Mouse (Mus musculus) hindbrain, embryonic 13.5 days (tissue): ENCODE measurements around the gene Zfp941. TPM values are rescaled to one million over a fixed set of nuclear protein-coding genes. Genes with fewer than 3 reads are reported as not detected.

Experiments
- ATAC-seq: fragments of 200-750 bp; cut with Nextera tagmentation; 2 replicates; pipeline ENCODE4 v1.8.0; 2017; ENCODE audit warnings: moderate TSS enrichment; ENCODE audit not compliant: low FRiP score
- H3K27ac ChIP-seq: fragments of 300-500 bp; sonication (generic); 2 replicates; pipeline ENCODE4 v1.5.1; 2015; ENCODE audit warnings: inconsistent platforms, mild to moderate bottlenecking, moderate library complexity
- H3K27me3 ChIP-seq: fragments of 300-500 bp; sonication (generic); 2 replicates; pipeline ENCODE4 v1.6.1; 2015; ENCODE audit warnings: mild to moderate bottlenecking, inconsistent platforms
- H3K36me3 ChIP-seq: fragments of 300-500 bp; sonication (generic); 2 replicates; pipeline ENCODE4 v1.6.1; 2015; ENCODE audit warnings: mild to moderate bottlenecking, inconsistent platforms
- H3K4me1 ChIP-seq: fragments of 300-500 bp; sonication (generic); replicated peaks from 2 replicates; pipeline ENCODE4 v1.6.1; 2015; ENCODE audit warnings: inconsistent platforms
- H3K4me2 ChIP-seq: fragments of 300-500 bp; sonication (generic); 2 replicates; pipeline ENCODE4 v1.6.1; 2015; ENCODE audit warnings: inconsistent platforms, mild to moderate bottlenecking, moderate library complexity
- H3K4me3 ChIP-seq: fragments of 300-500 bp; sonication (generic); 2 replicates; pipeline ENCODE4 v1.5.1; 2015; ENCODE audit warnings: mild to moderate bottlenecking, inconsistent platforms
- H3K9ac ChIP-seq: fragments of 300-500 bp; sonication (generic); 2 replicates; pipeline ENCODE4 v1.6.1; 2015; ENCODE audit warnings: mild to moderate bottlenecking, inconsistent platforms
- H3K9me3 ChIP-seq: fragments of 300-500 bp; sonication (generic); 2 replicates; pipeline ENCODE4 v1.6.1; 2016; ENCODE audit warnings: inconsistent platforms
- WGBS: fragments of 180-500 bp; shearing (Covaris S2); methylation state at CpG from one replicate; pipeline ENCODE4 v1.1.7; 2015; 5-methylcytosine and 5-hydroxymethylcytosine counted together
- polyA plus RNA-seq: library from polyadenylated mRNA; unstranded; fragments of >200 nt; fragmentation: Nextera tagmentation; extraction: Ambion mirVana; gene quantifications from 2 replicates; pipeline ENCODE4 v1.2.1, GENCODE M21; 2015

Zfp941 gene
- polyA plus RNA-seq, 1 experiment from 2014 or later: 24.1 TPM

DNA sequence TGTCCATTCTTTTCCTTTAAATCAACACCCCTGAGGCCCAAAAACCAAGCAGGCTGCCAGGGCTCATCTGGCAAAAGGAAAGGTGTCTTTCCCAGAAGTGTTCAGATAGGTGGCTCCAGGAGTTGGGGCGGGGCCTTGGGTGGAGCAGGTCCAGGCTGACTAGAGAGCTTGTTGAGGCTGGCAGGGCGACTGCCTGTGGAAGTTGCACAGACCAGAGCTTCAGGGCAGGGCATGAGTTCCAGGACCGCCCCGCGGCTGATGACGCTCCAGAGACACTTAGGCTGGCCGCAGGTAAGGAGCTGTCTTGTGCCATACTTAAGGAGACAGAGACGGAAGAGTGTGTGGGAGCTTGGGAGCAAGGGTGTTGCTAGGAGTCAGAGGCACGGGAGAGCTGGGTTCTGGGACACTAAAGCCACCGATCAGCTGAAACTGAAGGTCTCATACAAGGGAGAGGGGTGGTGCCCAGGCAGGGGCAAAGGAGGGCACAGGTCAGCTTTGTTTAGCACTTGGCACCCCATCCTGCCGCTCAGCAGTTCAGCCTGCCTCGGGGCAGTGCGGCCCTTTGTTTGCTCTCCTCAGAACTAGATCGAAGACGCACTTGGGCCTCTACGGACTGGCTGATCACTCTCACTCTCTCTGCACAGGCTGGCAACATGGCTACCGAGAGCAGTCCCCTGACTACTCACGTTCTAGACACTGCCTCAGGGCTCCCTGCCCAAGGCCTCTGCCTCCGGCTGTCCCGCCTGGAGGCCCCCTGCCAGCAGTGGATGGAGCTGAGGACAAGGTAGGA is 13.2 kb upstream of the Zfp941 start, which contains the start of gene Urah:
TSS of gene Urah (plus strand) at position 51 of the 790 bp plus-strand sequence.
- H3K36me3 ChIP-seq: no peaks in the 10 kb centered on the region
- H3K4me3 ChIP-seq: no peak within 1 kb of the TSS
- H3K9me3 ChIP-seq: no peaks in the 10 kb centered on the region
- no peak within 1 kb of the TSS for H3K4me2 ChIP-seq
- no peak within 1 kb of the TSS for H3K27ac ChIP-seq
- WGBS: 55% methylated on average over 20 of the region's 20 CpGs
- H3K4me1 ChIP-seq: no peaks in the 10 kb centered on the region
- ATAC-seq: no peak
- H3K9ac ChIP-seq: no peak within 1 kb of the TSS
- H3K27me3 ChIP-seq: peaks cover 12% of the 10 kb centered on the region

DNA sequence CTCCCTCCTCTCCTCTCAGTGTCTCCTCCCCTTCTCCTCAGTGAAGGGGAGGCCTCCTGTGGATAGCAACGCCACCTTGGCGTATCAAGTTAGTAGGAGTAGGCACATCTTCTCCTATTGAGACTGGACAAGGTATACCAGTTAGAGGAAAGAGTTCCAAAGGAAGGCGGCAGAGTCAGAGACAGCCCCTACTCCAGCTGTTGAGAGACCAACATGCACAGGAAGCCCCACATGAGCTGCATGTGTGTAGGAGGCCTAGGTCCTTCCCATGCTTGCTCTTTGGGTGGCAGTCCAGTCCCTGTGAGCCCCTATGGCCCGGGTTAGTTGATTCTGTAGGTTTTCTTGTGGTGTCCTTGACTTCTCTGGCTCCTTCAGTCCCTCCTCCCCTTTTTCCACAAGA is 11.4 kb upstream of the Zfp941 start:
- Histone ChIP-seq H3K27me3 (peaks cover 5% of the 10 kb centered on the region; the same call in 1 of the 2 replicates), H3K27ac (no peak overlapping the region), H3K36me3 (no peaks in the 10 kb centered on the region), H3K4me3 (no peak overlapping the region), H3K9me3 (no peaks in the 10 kb centered on the region), H3K4me1 (no peaks in the 10 kb centered on the region), H3K9ac (no peak overlapping the region), H3K4me2 (no peak overlapping the region)
- no peak for ATAC-seq
- WGBS: 84% methylated on average over 4 of the region's 4 CpGs

DNA sequence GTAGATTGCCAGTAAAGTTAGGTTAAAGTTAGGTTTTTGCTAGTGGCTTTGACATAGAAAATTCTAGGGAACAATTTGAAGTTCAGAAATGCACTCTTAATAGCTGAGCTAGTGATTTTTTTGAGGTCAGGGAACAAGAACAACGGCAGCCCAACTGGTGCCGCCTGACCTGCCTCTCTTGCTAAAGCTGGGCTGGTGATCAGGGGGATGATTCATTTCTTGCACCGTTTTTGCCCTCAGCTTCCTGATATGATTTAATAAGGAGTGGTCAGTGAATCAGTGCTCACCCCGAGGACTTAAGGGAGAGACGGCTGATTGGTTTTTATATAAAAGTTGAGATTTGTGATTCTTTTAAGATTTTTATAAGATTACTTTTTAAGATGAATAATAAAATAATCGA is 9.5 kb upstream of the Zfp941 start:
- WGBS: 65% methylated on average over 6 of the region's 6 CpGs
- ATAC-seq: no peak
- Histone ChIP-seq H3K4me3 (no peak overlapping the region), H3K4me2 (no peak overlapping the region), H3K4me1 (no peaks in the 10 kb centered on the region), H3K27ac (no peak overlapping the region), H3K9ac (no peak overlapping the region), H3K36me3 (no peaks in the 10 kb centered on the region), H3K27me3 (peaks cover 5% of the 10 kb centered on the region; the same call in 1 of the 2 replicates), H3K9me3 (no peaks in the 10 kb centered on the region)

DNA sequence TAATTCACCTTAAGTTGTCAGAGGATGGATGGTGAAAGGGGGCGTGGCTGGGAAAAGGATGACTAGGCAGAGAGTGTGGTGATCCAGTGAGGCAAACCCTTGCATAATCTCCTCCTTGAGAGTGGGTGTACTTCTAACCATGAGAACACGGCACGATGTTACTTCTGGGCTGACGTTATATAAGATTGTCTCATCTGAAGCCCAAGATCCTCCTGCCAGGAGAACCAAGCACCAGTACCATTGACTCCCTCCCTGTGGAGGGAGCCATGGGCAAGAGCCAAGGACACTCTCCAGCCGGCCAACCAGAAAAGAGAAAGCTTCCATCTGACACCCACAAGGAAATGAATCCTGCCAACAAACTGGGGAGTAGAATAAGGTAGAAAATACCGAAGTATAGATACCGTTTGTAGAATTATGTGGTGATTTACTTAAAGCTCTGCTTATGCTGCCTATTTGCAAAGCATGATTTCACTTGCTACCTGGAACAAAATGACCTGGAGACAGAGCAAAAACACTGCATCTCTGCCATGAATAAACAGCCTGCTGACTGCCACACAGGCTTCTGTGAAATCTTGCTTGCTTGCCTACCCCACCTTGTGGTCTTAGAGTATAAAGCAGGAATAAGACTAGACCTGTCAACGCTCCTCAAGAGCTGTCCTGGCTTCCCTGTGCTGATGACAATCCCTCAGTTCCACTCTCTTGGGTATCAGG is 6.3 kb upstream of the Zfp941 start:
- H3K9me3 ChIP-seq: no peaks in the 10 kb centered on the region
- no peaks in the 10 kb centered on the region for H3K36me3 ChIP-seq
- no peaks in the 10 kb centered on the region for H3K27me3 ChIP-seq
- no peak overlapping the region for H3K27ac ChIP-seq
- ATAC-seq: no peak; the same call in 1 of the 2 replicates
- H3K9ac ChIP-seq: peak overlapping the region; percentile 1; the same call in 1 of the 2 replicates
- 47% methylated on average over 8 of the region's 8 CpGs for WGBS
- no peaks in the 10 kb centered on the region for H3K4me1 ChIP-seq
- no peak overlapping the region for H3K4me3 ChIP-seq
- H3K4me2 ChIP-seq: no peak overlapping the region

DNA sequence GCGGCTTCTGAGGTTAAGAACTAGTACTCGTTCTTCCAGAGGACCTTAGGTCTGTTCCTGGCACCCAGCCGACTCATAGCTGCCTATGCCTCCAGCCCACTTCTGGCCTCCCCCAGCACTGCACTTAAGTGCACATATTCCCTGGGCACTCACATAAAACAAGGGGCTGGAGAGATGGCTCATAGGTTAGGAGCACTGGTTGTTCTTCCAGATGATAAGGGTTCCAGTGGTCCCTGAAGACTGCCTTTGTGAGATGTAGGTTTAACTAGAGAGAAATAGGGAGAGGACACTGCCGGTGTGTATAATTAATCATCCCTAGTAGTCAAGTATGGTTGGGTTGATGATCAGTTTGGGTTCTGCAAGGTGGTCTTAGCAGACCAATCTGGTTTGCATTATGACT is 753 bp upstream of the Zfp941 start:
- Histone ChIP-seq H3K9me3 (no peaks in the 10 kb centered on the region), H3K4me2 (no peak overlapping the region), H3K27me3 (0 out of 2 replicates have a peak, but pooled peaks cover 2% of the 10 kb centered on the region), H3K4me3 (no peak overlapping the region), H3K36me3 (peaks cover 5% of the 10 kb centered on the region), H3K27ac (no peak overlapping the region), H3K9ac (no peak overlapping the region), H3K4me1 (peaks cover 16% of the 10 kb centered on the region)
- no peak for ATAC-seq
- WGBS: 91% methylated on average over 4 of the region's 4 CpGs

DNA sequence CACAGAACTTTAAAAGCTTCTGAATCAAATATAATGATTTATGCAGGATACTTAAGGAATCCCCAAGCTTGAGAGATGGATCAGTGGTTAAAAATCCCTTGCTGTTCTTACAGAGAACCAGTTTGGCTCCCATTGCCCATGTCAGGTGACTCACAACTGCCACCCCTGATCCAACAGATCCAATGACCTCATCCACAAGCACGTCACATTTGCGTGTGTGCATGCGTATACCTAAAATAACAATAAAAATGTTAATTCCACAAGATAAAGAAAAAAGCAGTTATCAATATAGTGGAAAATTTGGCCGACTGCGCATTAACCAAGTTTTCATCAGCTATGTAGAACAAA is 699 bp downstream of the Zfp941 start:
- peak overlapping the region; percentile 60 for H3K4me2 ChIP-seq
- H3K27ac ChIP-seq: peak overlapping the region; percentile 93
- H3K27me3 ChIP-seq: 0 out of 2 replicates have a peak, but pooled peaks cover 2% of the 10 kb centered on the region
- H3K4me3 ChIP-seq: peak overlapping the region; percentile 58
- no peaks in the 10 kb centered on the region for H3K9me3 ChIP-seq
- H3K4me1 ChIP-seq: peaks cover 24% of the 10 kb centered on the region
- ATAC-seq: peak; percentile 36; the same call in 1 of the 2 replicates
- 41% methylated on average over 5 of the region's 5 CpGs for WGBS
- peaks cover 10% of the 10 kb centered on the region for H3K36me3 ChIP-seq
- H3K9ac ChIP-seq: peak overlapping the region; percentile 80

DNA sequence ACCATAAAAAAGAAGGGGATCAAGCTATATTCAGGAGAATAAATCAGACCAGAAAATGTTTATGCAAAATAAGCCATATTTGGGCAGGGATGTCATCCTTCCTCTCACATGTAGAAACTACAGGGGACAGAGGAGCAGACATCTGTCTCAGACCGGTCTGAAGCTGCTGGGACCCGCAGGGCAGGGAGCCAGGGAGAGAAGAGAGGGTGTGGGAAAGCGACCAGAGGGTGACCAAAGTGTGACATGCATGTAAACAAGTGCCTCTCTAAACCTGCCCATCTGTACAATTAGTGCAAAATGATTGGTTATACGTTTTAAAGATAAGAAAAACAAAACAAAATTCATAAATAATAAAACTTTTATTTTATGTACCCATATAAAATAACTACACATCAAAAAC is 1.8 kb downstream of the Zfp941 start:
- H3K27ac ChIP-seq: no peak overlapping the region
- WGBS: 50% methylated on average over 4 of the region's 4 CpGs
- 0 out of 2 replicates have a peak, but pooled peaks cover 2% of the 10 kb centered on the region for H3K27me3 ChIP-seq
- no peak for ATAC-seq
- H3K9me3 ChIP-seq: no peaks in the 10 kb centered on the region
- peaks cover 10% of the 10 kb centered on the region for H3K36me3 ChIP-seq
- peak overlapping the region; percentile 51; the same call in 1 of the 2 replicates for H3K9ac ChIP-seq
- H3K4me2 ChIP-seq: peak overlapping the region; percentile 40
- H3K4me1 ChIP-seq: peaks cover 24% of the 10 kb centered on the region
- H3K4me3 ChIP-seq: no peak overlapping the region

DNA sequence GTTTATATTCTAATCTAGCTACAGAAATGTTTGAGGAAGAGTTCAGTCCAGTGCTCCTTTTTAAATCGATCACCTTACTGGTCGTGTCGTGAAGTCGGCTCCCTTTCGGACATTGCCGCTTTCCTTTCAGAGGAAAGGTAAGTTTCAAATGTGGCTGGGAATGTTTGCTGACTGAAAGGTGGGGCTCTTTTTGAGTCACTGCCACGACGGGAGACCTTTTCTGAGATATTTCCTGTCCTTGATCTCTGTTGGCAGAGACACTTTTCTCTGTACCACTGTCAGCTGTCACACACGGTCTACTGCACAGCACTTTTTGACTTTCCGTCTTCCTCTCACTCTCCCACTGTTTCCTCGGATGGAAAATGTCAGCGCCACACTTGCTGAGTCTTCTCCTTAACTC is 9.1 kb downstream of the Zfp941 start:
- no peaks in the 10 kb centered on the region for H3K27me3 ChIP-seq
- H3K4me2 ChIP-seq: no peak overlapping the region
- WGBS: 94% methylated on average over 12 of the region's 12 CpGs
- H3K4me3 ChIP-seq: no peak overlapping the region
- H3K27ac ChIP-seq: no peak overlapping the region
- no peak overlapping the region for H3K9ac ChIP-seq
- peaks cover 39% of the 10 kb centered on the region for H3K36me3 ChIP-seq
- H3K9me3 ChIP-seq: no peaks in the 10 kb centered on the region
- peaks cover 8% of the 10 kb centered on the region; the same call in 1 of the 2 replicates for H3K4me1 ChIP-seq
- ATAC-seq: no peak

DNA sequence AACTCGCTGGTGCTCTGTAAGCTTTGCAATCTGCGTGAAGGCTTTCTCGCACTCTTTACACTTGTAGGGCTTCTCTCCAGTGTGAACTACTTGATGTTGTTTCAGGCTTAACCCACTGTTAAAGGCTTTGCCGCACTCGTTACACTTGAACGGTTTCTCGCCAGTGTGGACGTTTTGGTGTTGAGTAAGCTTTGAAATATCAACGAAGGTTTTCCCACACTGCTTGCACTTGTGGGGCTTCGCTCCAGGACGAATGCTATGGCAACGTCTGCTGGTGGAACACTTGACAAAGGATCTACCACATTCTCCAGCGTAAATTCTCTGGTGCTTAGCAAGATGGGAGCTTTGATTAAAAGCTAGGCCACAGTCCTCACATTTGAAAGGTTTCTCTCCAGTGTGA is 10.3 kb downstream of the Zfp941 start:
- WGBS: 82% methylated on average over 13 of the region's 13 CpGs
- H3K27ac ChIP-seq: no peak overlapping the region

DNA sequence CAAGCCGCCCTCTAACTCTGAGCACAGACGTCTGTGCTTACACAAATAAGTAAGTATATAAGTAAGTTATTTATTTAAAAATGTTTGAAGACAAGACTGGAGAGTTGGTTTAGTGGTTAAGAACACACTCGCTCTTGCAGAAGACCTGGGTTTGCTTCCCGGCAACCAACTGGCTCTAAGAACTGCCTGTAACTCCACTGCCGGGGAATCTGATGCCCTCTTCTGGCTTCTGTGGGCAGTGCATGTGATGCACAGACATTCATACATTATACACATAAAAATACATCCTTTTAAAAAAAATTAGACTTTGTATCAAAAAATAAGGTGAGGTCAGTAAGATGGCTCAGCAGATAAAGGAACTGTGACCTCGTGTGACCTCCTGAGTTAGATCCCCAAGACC is 11.5 kb downstream of the Zfp941 start:
- Histone ChIP-seq H3K4me3 (no peak overlapping the region), H3K27ac (no peak overlapping the region), H3K9ac (no peak overlapping the region), H3K9me3 (no peaks in the 10 kb centered on the region), H3K36me3 (peaks cover 50% of the 10 kb centered on the region), H3K4me2 (no peak overlapping the region), H3K4me1 (no peaks in the 10 kb centered on the region), H3K27me3 (no peaks in the 10 kb centered on the region)
- no peak for ATAC-seq
- 93% methylated on average over 6 of the region's 6 CpGs for WGBS

More for the DNA sequence above, 10.3 kb downstream of the Zfp941 start:
- no peak overlapping the region for H3K4me2 ChIP-seq
- H3K9me3 ChIP-seq: no peaks in the 10 kb centered on the region
- H3K36me3 ChIP-seq: peaks cover 46% of the 10 kb centered on the region
- H3K4me3 ChIP-seq: no peak overlapping the region
- peak; percentile 36; the same call in 1 of the 2 replicates for ATAC-seq
- no peak overlapping the region for H3K9ac ChIP-seq
- H3K27me3 ChIP-seq: no peaks in the 10 kb centered on the region
- H3K4me1 ChIP-seq: no peaks in the 10 kb centered on the region

DNA sequence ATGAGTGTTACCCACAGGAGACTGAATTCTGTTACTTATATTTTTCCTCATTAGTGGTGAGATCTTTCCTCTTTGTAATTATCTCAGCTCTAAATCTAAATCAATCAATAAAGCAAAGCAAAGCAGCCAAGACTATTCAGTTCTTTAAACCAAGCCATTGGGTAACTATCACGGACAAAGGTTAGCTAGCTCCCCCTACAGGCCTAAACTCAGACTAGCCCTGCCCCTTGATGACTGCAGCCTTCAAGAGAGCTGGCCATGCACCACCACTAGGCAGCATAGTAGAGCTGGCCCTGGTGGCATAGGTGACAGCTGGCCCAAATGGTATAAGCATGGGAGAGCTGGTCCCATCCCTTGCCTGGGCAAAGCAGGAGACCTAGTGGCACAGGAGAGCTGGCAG is 16.3 kb downstream of the Zfp941 start:
- Histone ChIP-seq H3K4me2 (no peak overlapping the region), H3K36me3 (peaks cover 21% of the 10 kb centered on the region), H3K9me3 (no peaks in the 10 kb centered on the region), H3K9ac (no peak overlapping the region), H3K27me3 (no peaks in the 10 kb centered on the region), H3K27ac (no peak overlapping the region), H3K4me1 (no peaks in the 10 kb centered on the region), H3K4me3 (no peak overlapping the region)
- no peak for ATAC-seq
- 14% methylated on average over 1 of the region's 1 CpGs for WGBS

DNA sequence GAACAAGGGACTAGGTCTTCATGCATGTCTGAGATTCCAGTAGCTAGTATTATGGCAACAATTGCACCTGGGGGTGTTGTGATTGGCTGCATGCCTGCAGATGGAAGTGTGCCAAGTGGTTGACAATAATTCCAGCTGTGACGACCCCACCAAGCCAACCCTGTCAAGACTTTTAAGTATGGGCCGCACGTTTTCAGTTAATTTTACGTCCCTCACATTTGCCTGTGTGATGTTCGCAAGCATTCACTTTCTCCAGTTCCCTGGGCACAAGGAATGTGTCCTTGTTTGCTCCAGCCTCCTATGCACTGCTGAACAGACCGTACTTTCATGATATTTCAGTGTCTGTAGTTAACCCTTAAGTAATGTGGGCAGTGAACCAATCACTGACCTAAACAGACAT is 19.3 kb downstream of the Zfp941 start:
- H3K9ac ChIP-seq: no peak overlapping the region
- WGBS: 74% methylated on average over 6 of the region's 6 CpGs
- H3K27ac ChIP-seq: no peak overlapping the region
- no peaks in the 10 kb centered on the region for H3K27me3 ChIP-seq
- no peak overlapping the region for H3K4me3 ChIP-seq
- H3K4me1 ChIP-seq: no peaks in the 10 kb centered on the region
- H3K36me3 ChIP-seq: peaks cover 13% of the 10 kb centered on the region
- ATAC-seq: no peak
- no peak overlapping the region for H3K4me2 ChIP-seq
- H3K9me3 ChIP-seq: no peaks in the 10 kb centered on the region
